Mouse (Mus musculus) CH12.LX (cell line): ENCODE data around the gene Hdx. TPM values are rescaled to one million over a fixed set of nuclear protein-coding genes. Genes with fewer than 3 reads are reported as not detected.

Experiments used
- polyA plus RNA-seq: library from polyadenylated mRNA; unstranded; fragments of >175 nt; gene quantifications from 2 replicates; pipeline ENCODE4 v1.2.1, GENCODE M21; 2012; ENCODE audit warnings: low read depth; ENCODE audit not compliant: insufficient read length
- total RNA-seq, 2 experiments: library from RNA; depleted of rRNA; stranded (reverse); fragments of 300-350 nt in 1 of 2; fragments of >200 nt in 1 of 2; gene quantifications; 2 replicates each; pipeline ENCODE4 v1.2.3; 2012 to 2014

Hdx gene
- total and polyA plus RNA-seq, 3 experiments, result not detected

Other genes with a start within 250 kb of the Hdx start
- gene Rps6ka6, start 159.1 kb downstream of the Hdx start, total RNA-seq (2012; rRNA removed), result not detected in 2 replicates
- gene Rps6ka6, start 159.1 kb downstream of the Hdx start, total RNA-seq (2014; rRNA removed), result not detected in 2 replicates
- gene Rps6ka6, start 159.1 kb downstream of the Hdx start, polyA plus RNA-seq, result not detected in 2 replicates
- gene Gm45194, start 194.3 kb upstream of the Hdx start, total RNA-seq (2012; rRNA removed), result not detected in 2 replicates
- not detected in 2 replicates for gene Gm45194, start 194.3 kb upstream of the Hdx start, total RNA-seq (2014; rRNA removed)
- gene Gm45194, start 194.3 kb upstream of the Hdx start, polyA plus RNA-seq, result not detected in 2 replicates